Mouse (Mus musculus): Measurements from ENCODE around the gene Rinl. TPM values are rescaled to one million over a fixed set of nuclear protein-coding genes. Genes with fewer than 3 reads are reported as not detected.
A peak's percentile ranks its signal among the peaks of the same experiment; 100 is the strongest.

Rinl gene
- polyA plus RNA-seq, 1 experiment from 2014 or later, result 5.6 TPM

DNA sequence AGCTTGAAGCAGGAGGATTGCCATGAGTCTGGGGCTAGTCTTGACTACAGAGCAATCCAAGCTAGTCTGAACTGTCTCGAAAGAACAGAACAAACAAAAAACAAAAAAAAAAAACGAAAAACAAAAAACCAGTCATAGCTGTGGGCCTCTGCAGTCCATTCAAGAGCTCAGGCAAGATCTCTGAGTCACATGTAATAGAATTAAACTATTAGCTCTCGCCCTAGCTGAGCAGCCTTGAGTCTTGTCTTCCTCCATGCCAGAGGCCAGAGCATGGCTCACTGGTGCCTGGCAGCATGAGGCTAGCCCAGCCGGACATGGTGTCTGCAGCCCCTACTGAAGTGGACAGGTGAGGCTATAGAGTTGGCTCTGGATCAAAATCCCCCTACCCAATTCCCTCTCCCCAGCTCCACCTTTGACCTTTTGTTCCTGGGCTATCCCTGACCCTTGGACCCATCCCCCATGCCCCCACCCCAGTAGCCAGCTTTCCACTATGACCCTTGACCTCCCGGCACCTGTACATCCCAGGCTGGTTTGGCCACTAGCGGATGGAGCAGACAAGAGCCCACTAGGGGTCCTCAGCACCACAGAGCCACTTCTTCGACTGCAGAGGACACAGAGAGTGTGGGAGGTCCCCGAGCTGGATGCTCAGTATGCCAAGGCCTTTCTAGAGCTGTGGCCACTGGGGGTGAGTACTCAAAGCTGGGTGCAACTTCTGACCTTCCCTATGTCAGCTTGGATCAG is 1.5 kb downstream of the Rinl start:
- Histone ChIP-seq H3K9ac (ENCODE audit: low read depth, low read length) (no peak overlapping the region), H3K27ac (ENCODE audit: low read depth, low read length) (0 out of 2 replicates have a peak overlapping the region, but pooled peaks have one; percentile 30), H3K27me3 (ENCODE audit: control insufficient read depth, insufficient read depth, low read length) (no peaks in the 10 kb centered on the region), H3K9me3 (ENCODE audit: control insufficient read depth, low read length) (no peaks in the 10 kb centered on the region), H3K4me2 (replicated peaks; ENCODE audit: low read depth, low read length) (no peak overlapping the region), H3K36me3 (ENCODE audit: control insufficient read depth, insufficient read depth, low read length) (no peaks in the 10 kb centered on the region; the same call in 1 of the 2 replicates), H3K4me3 (ENCODE audit: low read length) (no peak overlapping the region), H3K4me1 (ENCODE audit: control insufficient read depth, insufficient read depth, low read length) (peaks cover 16% of the 10 kb centered on the region)
- ATAC-seq (ENCODE audit: low FRiP score, low TSS enrichment), result peak; percentile 67
- WGBS, result 51% methylated on average over 8 of the region's 8 CpGs

DNA sequence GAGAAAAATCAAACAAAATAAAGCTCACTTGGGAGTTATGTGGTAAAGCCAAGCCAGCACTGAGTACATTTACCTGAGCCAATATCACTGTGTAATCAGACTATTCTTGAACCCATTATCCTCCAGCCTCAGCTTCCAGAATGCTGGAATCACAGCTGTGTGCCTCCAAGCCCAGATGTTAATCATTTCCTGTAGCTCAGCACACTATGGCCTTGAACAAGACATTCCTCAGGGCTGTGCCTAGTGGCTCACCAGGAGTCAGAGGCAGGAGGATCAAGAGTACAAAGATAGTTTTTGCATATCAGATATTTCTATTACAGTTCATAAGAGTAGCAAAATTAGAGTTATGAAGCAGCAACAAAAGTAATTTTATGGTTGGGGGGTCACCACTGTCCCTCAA is 2.9 kb downstream of the Rinl start:
- Histone ChIP-seq H3K4me3 (ENCODE audit: low read length) (no peak overlapping the region), H3K27ac (ENCODE audit: low read depth, low read length) (no peak overlapping the region), H3K4me1 (ENCODE audit: control insufficient read depth, insufficient read depth, low read length) (peaks cover 16% of the 10 kb centered on the region)

GRCm38 (mm10) chr7:28792391-28793185 is 3.8 kb downstream of the Rinl start:
- no peaks in the 10 kb centered on the region for H3K9me3 ChIP-seq (ENCODE audit: control insufficient read depth, low read length)
- H3K4me2 ChIP-seq (replicated peaks; ENCODE audit: low read depth, low read length), result no peak overlapping the region
- no peak for ATAC-seq (ENCODE audit: low FRiP score, low TSS enrichment)
- no peaks in the 10 kb centered on the region; the same call in 1 of the 2 replicates for H3K36me3 ChIP-seq (ENCODE audit: control insufficient read depth, insufficient read depth, low read length)
- no peak overlapping the region for H3K4me3 ChIP-seq (ENCODE audit: low read length)
- peaks cover 20% of the 10 kb centered on the region for H3K4me1 ChIP-seq (ENCODE audit: control insufficient read depth, insufficient read depth, low read length)
- H3K27ac ChIP-seq (ENCODE audit: low read depth, low read length), result no peak overlapping the region
- 76% methylated on average over 13 of the region's 14 CpGs for WGBS
- no peaks in the 10 kb centered on the region for H3K27me3 ChIP-seq (ENCODE audit: control insufficient read depth, insufficient read depth, low read length)
- no peak overlapping the region for H3K9ac ChIP-seq (ENCODE audit: low read depth, low read length)

More for the DNA sequence above, 2.9 kb downstream of the Rinl start:
- H3K9ac ChIP-seq (ENCODE audit: low read depth, low read length), result no peak overlapping the region
- H3K36me3 ChIP-seq (ENCODE audit: control insufficient read depth, insufficient read depth, low read length), result no peaks in the 10 kb centered on the region; the same call in 1 of the 2 replicates
- ATAC-seq (ENCODE audit: low FRiP score, low TSS enrichment), result no peak
- no peaks in the 10 kb centered on the region for H3K27me3 ChIP-seq (ENCODE audit: control insufficient read depth, insufficient read depth, low read length)
- H3K4me2 ChIP-seq (replicated peaks; ENCODE audit: low read depth, low read length), result no peak overlapping the region
- H3K9me3 ChIP-seq (ENCODE audit: control insufficient read depth, low read length), result no peaks in the 10 kb centered on the region

- H3K4me1 ChIP-seq (ENCODE audit: control insufficient read depth, insufficient read depth, low read length), result peaks cover 15% of the 10 kb centered on the region
- H3K4me2 ChIP-seq (replicated peaks; ENCODE audit: low read depth, low read length), result no peak overlapping the region
- 38% methylated on average over 2 of the region's 2 CpGs for WGBS
- H3K36me3 ChIP-seq (ENCODE audit: control insufficient read depth, insufficient read depth, low read length), result no peaks in the 10 kb centered on the region
- no peak overlapping the region for H3K4me3 ChIP-seq (ENCODE audit: low read length)
- no peaks in the 10 kb centered on the region for H3K9me3 ChIP-seq (ENCODE audit: control insufficient read depth, low read length)
- H3K27me3 ChIP-seq (ENCODE audit: control insufficient read depth, insufficient read depth, low read length), result no peaks in the 10 kb centered on the region
- no peak overlapping the region for H3K27ac ChIP-seq (ENCODE audit: low read depth, low read length)
- no peak for ATAC-seq (ENCODE audit: low FRiP score, low TSS enrichment)
- no peak overlapping the region for H3K9ac ChIP-seq (ENCODE audit: low read depth, low read length)
Observed at GRCm38 (mm10) chr7:28793834-28794233, 5.1 kb downstream of the Rinl start.

DNA sequence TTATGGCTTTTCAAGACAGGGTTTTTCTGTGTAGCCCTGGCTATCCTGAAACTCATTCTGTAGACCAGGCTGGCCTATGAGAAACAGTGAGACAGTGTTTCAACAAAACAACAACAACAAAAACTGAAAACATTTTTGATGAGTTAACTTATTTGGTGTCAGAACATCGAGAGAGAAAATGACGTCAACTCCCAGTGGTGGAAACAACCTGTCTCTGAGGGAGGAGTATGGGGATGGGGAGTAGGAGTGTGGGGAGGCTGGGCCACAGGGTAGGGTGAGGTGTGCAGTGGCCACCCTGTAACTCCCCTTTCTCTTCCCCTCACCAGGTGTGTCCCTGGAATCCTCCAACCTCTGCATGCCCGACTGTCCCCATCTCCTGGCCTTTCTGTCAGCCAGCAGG is 5.7 kb downstream of the Rinl start:
- H3K27ac ChIP-seq (ENCODE audit: low read depth, low read length), result no peak overlapping the region
- 75% methylated on average over 3 of the region's 3 CpGs for WGBS

DNA sequence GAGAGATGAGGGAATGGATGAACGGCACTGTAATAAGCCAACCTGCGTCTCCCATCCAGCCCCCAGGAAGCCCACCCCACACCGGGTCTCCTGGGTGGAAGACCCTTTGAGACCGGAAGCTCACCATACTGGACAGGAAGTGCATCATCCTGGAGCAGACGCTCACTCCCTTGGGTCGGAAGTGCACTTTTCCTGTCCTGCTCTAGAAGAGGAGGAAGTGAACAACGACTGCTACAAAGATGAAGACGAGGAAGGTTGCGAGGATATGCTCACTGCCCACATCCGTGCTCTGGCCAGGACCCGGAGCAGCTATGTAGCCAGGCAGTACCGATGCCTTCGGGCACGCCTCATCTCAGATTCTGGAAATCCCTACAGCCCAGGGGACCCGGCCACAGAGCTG is 7.1 kb downstream of the Rinl start:
- H3K27me3 ChIP-seq (ENCODE audit: control insufficient read depth, insufficient read depth, low read length), result no peaks in the 10 kb centered on the region
- WGBS, result 74% methylated on average over 15 of the region's 15 CpGs
- ATAC-seq (ENCODE audit: low FRiP score, low TSS enrichment), result no peak
- no peaks in the 10 kb centered on the region for H3K9me3 ChIP-seq (ENCODE audit: control insufficient read depth, low read length)
- H3K36me3 ChIP-seq (ENCODE audit: control insufficient read depth, insufficient read depth, low read length), result no peaks in the 10 kb centered on the region
- peak overlapping the region; percentile 5 for H3K4me2 ChIP-seq (replicated peaks; ENCODE audit: low read depth, low read length)
- H3K4me3 ChIP-seq (ENCODE audit: low read length), result no peak overlapping the region
- H3K27ac ChIP-seq (ENCODE audit: low read depth, low read length), result peak overlapping the region; percentile 34; the same call in 1 of the 2 replicates
- H3K9ac ChIP-seq (ENCODE audit: low read depth, low read length), result no peak overlapping the region
- 0 out of 2 replicates have a peak, but pooled peaks cover 4% of the 10 kb centered on the region for H3K4me1 ChIP-seq (ENCODE audit: control insufficient read depth, insufficient read depth, low read length)

More for the DNA sequence above, 5.7 kb downstream of the Rinl start:
- Histone ChIP-seq H3K9ac (ENCODE audit: low read depth, low read length) (no peak overlapping the region), H3K4me1 (ENCODE audit: control insufficient read depth, insufficient read depth, low read length) (peaks cover 9% of the 10 kb centered on the region; the same call in 1 of the 2 replicates), H3K4me2 (replicated peaks; ENCODE audit: low read depth, low read length) (no peak overlapping the region), H3K9me3 (ENCODE audit: control insufficient read depth, low read length) (no peaks in the 10 kb centered on the region), H3K36me3 (ENCODE audit: control insufficient read depth, insufficient read depth, low read length) (no peaks in the 10 kb centered on the region), H3K27me3 (ENCODE audit: control insufficient read depth, insufficient read depth, low read length) (no peaks in the 10 kb centered on the region), H3K4me3 (ENCODE audit: low read length) (no peak overlapping the region)
- ATAC-seq (ENCODE audit: low FRiP score, low TSS enrichment), result no peak

DNA sequence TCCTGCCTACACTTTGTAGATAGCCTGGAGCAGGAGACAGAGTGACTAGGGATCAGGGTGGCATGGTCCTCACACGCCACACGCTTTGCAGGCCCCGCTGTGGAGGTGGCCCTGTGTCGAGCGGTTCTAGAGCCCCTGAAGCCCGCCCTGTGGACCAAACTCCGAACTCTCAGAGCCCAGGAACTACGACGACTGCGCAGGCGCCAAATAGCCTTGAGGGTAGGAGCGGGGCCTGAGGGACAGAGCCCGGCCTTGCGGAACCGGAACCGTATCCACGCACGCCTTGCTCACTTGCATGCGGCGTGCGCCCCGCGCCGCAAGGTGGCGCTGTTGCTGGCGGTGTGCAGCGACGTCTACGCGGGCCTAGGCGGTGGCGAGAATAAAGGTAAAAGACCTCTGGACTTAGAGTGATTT is 7.8 kb downstream of the Rinl start:
- 16% methylated on average over 32 of the region's 32 CpGs for WGBS
- peak overlapping the region; percentile 6 for H3K4me3 ChIP-seq (ENCODE audit: low read length)
- peak overlapping the region; percentile 36 for H3K4me2 ChIP-seq (replicated peaks; ENCODE audit: low read depth, low read length)
- peak; percentile 84 for ATAC-seq (ENCODE audit: low FRiP score, low TSS enrichment)
- no peaks in the 10 kb centered on the region for H3K27me3 ChIP-seq (ENCODE audit: control insufficient read depth, insufficient read depth, low read length)
- no peaks in the 10 kb centered on the region for H3K36me3 ChIP-seq (ENCODE audit: control insufficient read depth, insufficient read depth, low read length)
- no peaks in the 10 kb centered on the region for H3K9me3 ChIP-seq (ENCODE audit: control insufficient read depth, low read length)
- peaks cover 8% of the 10 kb centered on the region for H3K4me1 ChIP-seq (ENCODE audit: control insufficient read depth, insufficient read depth, low read length)
- peak overlapping the region; percentile 34; the same call in 1 of the 2 replicates for H3K27ac ChIP-seq (ENCODE audit: low read depth, low read length)
- H3K9ac ChIP-seq (ENCODE audit: low read depth, low read length), result peak overlapping the region; percentile 1; the same call in 1 of the 2 replicates

GRCm38 (mm10) chr7:28799994-28800393 is 11.2 kb downstream of the Rinl start:
- Histone ChIP-seq H3K4me2 (replicated peaks; ENCODE audit: low read depth, low read length) (no peak overlapping the region), H3K9ac (ENCODE audit: low read depth, low read length) (no peak overlapping the region), H3K4me1 (ENCODE audit: control insufficient read depth, insufficient read depth, low read length) (peaks cover 31% of the 10 kb centered on the region), H3K27ac (ENCODE audit: low read depth, low read length) (no peak overlapping the region), H3K9me3 (ENCODE audit: control insufficient read depth, low read length) (no peaks in the 10 kb centered on the region), H3K4me3 (ENCODE audit: low read length) (no peak overlapping the region), H3K27me3 (ENCODE audit: control insufficient read depth, insufficient read depth, low read length) (no peaks in the 10 kb centered on the region), H3K36me3 (ENCODE audit: control insufficient read depth, insufficient read depth, low read length) (no peaks in the 10 kb centered on the region)
- no peak for ATAC-seq (ENCODE audit: low FRiP score, low TSS enrichment)
- WGBS, result 94% methylated on average over 9 of the region's 9 CpGs

DNA sequence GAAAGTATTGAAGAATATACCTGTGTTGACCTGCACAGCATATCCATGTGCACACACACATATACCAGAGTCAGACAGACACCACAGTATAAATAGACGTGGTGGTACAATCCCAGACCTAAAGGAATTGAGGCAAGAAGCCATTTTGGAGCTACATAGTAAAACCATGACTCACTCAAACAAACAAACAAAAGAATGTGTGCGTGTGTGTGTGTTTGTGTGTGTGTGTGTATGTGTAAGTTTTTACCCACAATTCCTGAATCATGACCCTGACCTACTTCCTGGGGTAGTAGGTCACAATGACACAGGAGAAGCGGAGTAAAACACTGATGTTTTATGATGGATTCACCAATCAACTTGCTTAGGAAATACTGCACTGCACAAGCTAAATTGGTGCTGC is 12.7 kb downstream of the Rinl start:
- Histone ChIP-seq H3K27ac (ENCODE audit: low read depth, low read length) (peak overlapping the region; percentile 94), H3K9ac (ENCODE audit: low read depth, low read length) (no peak overlapping the region), H3K4me1 (ENCODE audit: control insufficient read depth, insufficient read depth, low read length) (peaks cover 31% of the 10 kb centered on the region), H3K27me3 (ENCODE audit: control insufficient read depth, insufficient read depth, low read length) (no peaks in the 10 kb centered on the region), H3K4me2 (replicated peaks; ENCODE audit: low read depth, low read length) (no peak overlapping the region), H3K9me3 (ENCODE audit: control insufficient read depth, low read length) (no peaks in the 10 kb centered on the region), H3K4me3 (ENCODE audit: low read length) (no peak overlapping the region), H3K36me3 (ENCODE audit: control insufficient read depth, insufficient read depth, low read length) (no peaks in the 10 kb centered on the region)
- no peak for ATAC-seq (ENCODE audit: low FRiP score, low TSS enrichment)
- WGBS, result 55% methylated on average over 3 of the region's 3 CpGs
